Mouse (Mus musculus) kidney, postnatal 0 days (tissue): ENCODE results near the gene Gpr37l1. TPM values are rescaled to one million over a fixed set of nuclear protein-coding genes. Genes with fewer than 3 reads are reported as not detected.
A peak's percentile ranks its signal among the peaks of the same experiment; 100 is the strongest.

ENCODE experiments used
- ATAC-seq: fragments of 200-750 bp; cut with Nextera tagmentation; replicated peaks from 2 replicates; pipeline ENCODE4 v1.8.0; 2017; ENCODE audit warnings: low read depth, moderate number of reproducible peaks, moderate TSS enrichment, moderate library complexity; ENCODE audit not compliant: low FRiP score
- DNase-seq: peaks from one replicate; pipeline ENCODE4 v3.0.0-alpha.2; 2016; ENCODE audit warnings: low spot score
- H3K27ac ChIP-seq: fragments of 300-500 bp; sonication (generic); 2 replicates; pipeline ENCODE4 v1.5.1; 2014; ENCODE audit warnings: mild to moderate bottlenecking
- H3K27me3 ChIP-seq: fragments of 300-500 bp; sonication (generic); 2 replicates; pipeline ENCODE4 v1.6.1; 2014; ENCODE audit warnings: low read length, mixed read lengths; ENCODE audit not compliant: insufficient read depth
- H3K36me3 ChIP-seq: fragments of 300-500 bp; sonication (generic); 2 replicates; pipeline ENCODE4 v1.6.1; 2014; ENCODE audit warnings: low read length, mixed read lengths; ENCODE audit not compliant: insufficient read depth
- H3K4me1 ChIP-seq: fragments of 300-500 bp; sonication (generic); replicated peaks from 2 replicates; pipeline ENCODE4 v1.6.1; 2014; ENCODE audit warnings: antibody characterized with exemption, low read length, mixed read lengths; ENCODE audit not compliant: insufficient read depth
- H3K4me2 ChIP-seq: fragments of 300-500 bp; sonication (generic); 2 replicates; pipeline ENCODE4 v1.6.1; 2014; ENCODE audit warnings: mild to moderate bottlenecking, low read length, moderate library complexity, mixed read lengths
- H3K4me3 ChIP-seq: fragments of 300-500 bp; sonication (generic); replicated peaks from 2 replicates; pipeline ENCODE4 v1.5.1; 2014; ENCODE audit warnings: low read depth, low read length
- H3K9ac ChIP-seq: fragments of 300-500 bp; sonication (generic); 2 replicates; pipeline ENCODE4 v1.6.1; 2014; ENCODE audit warnings: low read depth, low read length
- H3K9me3 ChIP-seq: fragments of 300-500 bp; sonication (generic); replicated peaks from 2 replicates; pipeline ENCODE4 v1.6.1; 2016; ENCODE audit warnings: low read length, inconsistent platforms, mixed read lengths
- CTCF ChIP-seq: IDR thresholded peaks from 2 replicates; pipeline ENCODE4 v1.5.1; 2016; ENCODE audit warnings: antibody characterized with exemption, low read depth, mild to moderate bottlenecking, moderate library complexity
- WGBS: fragments of 180-500 bp; shearing (Covaris S2); extraction: QIAGEN DNeasy Blood & Tissue Kit; methylation state at CpG from one replicate; pipeline ENCODE4 v1.1.7; 2014; 5-methylcytosine and 5-hydroxymethylcytosine counted together
- polyA plus RNA-seq: library from polyadenylated mRNA; unstranded; fragments of >200 nt; fragmentation: Nextera tagmentation; extraction: Ambion mirVana; gene quantifications from 2 replicates; pipeline ENCODE4 v1.2.1, GENCODE M21; 2015

Gpr37l1 gene
- polyA plus RNA-seq, 1 experiment from 2014 or later = not detected

- Histone ChIP-seq H3K9me3 (no peaks in the 10 kb centered on the region), H3K9ac (no peak overlapping the region), H3K4me2 (no peak overlapping the region), H3K4me3 (no peak overlapping the region), H3K27ac (no peak overlapping the region), H3K27me3 (no peaks in the 10 kb centered on the region), H3K4me1 (0 out of 2 replicates have a peak, but pooled peaks cover 16% of the 10 kb centered on the region), H3K36me3 (no peaks in the 10 kb centered on the region)
- WGBS = 72% methylated on average over 4 of the region's 4 CpGs
- no peak for TF ChIP-seq CTCF
- no peak; the same call in 1 of the 2 replicates for ATAC-seq
- no peak for DNase-seq
Observed at GRCm38 (mm10) chr1:135183448-135183847, 16.0 kb upstream of the Gpr37l1 start.

DNA sequence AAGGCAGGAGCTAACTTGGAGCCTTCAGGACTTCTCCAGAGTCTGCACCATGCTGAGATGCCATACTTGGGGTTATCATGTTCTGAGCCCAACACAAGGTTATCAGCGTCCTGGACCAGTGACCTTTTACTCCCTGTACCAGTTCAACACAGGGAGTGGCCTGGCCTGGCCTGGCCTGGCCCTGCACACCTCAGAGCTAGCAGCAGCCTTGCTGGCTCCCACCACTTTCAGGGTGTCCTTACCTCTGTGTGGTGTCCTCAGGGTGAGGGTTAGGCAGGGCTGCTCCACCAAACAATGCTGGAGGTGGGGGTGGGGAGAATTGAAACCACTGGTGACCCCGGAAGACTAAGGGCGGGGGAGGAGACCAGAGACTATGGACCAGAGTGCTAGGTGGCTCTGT, 15.5 kb upstream of the Gpr37l1 start:
- no peak overlapping the region for H3K4me3 ChIP-seq
- H3K9me3 ChIP-seq = no peaks in the 10 kb centered on the region
- ATAC-seq (no peak), DNase-seq (no peak)
- H3K9ac ChIP-seq = no peak overlapping the region
- H3K4me2 ChIP-seq = no peak overlapping the region
- WGBS = 55% methylated on average over 3 of the region's 3 CpGs
- H3K36me3 ChIP-seq = no peaks in the 10 kb centered on the region
- TF ChIP-seq CTCF = no peak
- H3K27ac ChIP-seq = no peak overlapping the region
- H3K27me3 ChIP-seq = no peaks in the 10 kb centered on the region
- 0 out of 2 replicates have a peak, but pooled peaks cover 16% of the 10 kb centered on the region for H3K4me1 ChIP-seq

GRCm38 (mm10) chr1:135181880-135182623, 14.6 kb upstream of the Gpr37l1 start:
- DNase-seq = no peak
- H3K27ac ChIP-seq = no peak overlapping the region
- H3K4me3 ChIP-seq = no peak overlapping the region
- TF ChIP-seq CTCF = no peak
- H3K9ac ChIP-seq = no peak overlapping the region
- ATAC-seq = no peak
- H3K27me3 ChIP-seq = no peaks in the 10 kb centered on the region
- 74% methylated on average over 8 of the region's 8 CpGs for WGBS
- H3K9me3 ChIP-seq = no peaks in the 10 kb centered on the region
- H3K4me1 ChIP-seq = 0 out of 2 replicates have a peak, but pooled peaks cover 16% of the 10 kb centered on the region
- no peak overlapping the region for H3K4me2 ChIP-seq
- no peaks in the 10 kb centered on the region for H3K36me3 ChIP-seq

- DNase-seq = no peak
- WGBS = 54% methylated on average over 4 of the region's 4 CpGs
- Histone ChIP-seq H3K27ac (no peak overlapping the region), H3K4me1 (0 out of 2 replicates have a peak, but pooled peaks cover 16% of the 10 kb centered on the region), H3K4me3 (no peak overlapping the region), H3K9me3 (no peaks in the 10 kb centered on the region), H3K27me3 (no peaks in the 10 kb centered on the region), H3K36me3 (no peaks in the 10 kb centered on the region), H3K4me2 (no peak overlapping the region), H3K9ac (no peak overlapping the region)
- TF ChIP-seq CTCF = no peak
- ATAC-seq = no peak
Observed at GRCm38 (mm10) chr1:135181275-135181674, 13.8 kb upstream of the Gpr37l1 start.

DNA sequence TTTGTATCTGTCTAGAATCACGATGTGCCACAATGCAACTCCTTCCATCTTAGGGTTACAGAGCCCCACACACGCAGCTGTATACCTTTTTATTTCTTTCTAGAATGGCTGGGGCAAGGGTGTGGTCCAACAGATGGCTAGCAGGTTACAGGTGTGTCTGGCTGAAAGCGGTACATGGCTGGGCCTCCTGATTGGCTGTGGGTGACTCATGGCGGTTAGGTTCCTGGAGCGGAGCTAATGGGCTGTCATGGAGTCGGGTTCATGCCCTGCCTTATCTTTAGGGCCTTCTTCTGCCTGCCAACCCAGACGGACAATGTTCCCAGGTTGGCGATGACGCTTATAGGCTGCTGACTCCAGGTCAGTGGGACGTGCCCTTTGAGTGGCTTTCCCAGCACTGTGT, 13.3 kb upstream of the Gpr37l1 start:
- Histone ChIP-seq H3K36me3 (no peaks in the 10 kb centered on the region), H3K4me3 (no peak overlapping the region), H3K27ac (no peak overlapping the region), H3K9me3 (no peaks in the 10 kb centered on the region), H3K9ac (no peak overlapping the region), H3K27me3 (no peaks in the 10 kb centered on the region), H3K4me2 (no peak overlapping the region), H3K4me1 (0 out of 2 replicates have a peak, but pooled peaks cover 16% of the 10 kb centered on the region)
- 64% methylated on average over 10 of the region's 10 CpGs for WGBS
- TF ChIP-seq CTCF = no peak
- ATAC-seq = no peak; the same call in 1 of the 2 replicates
- DNase-seq = no peak

- ATAC-seq (no peak), DNase-seq (no peak)
- 84% methylated on average over 7 of the region's 7 CpGs for WGBS
- Histone ChIP-seq H3K4me2 (no peak overlapping the region), H3K4me1 (0 out of 2 replicates have a peak, but pooled peaks cover 12% of the 10 kb centered on the region), H3K9ac (no peak overlapping the region), H3K4me3 (no peak overlapping the region), H3K9me3 (no peaks in the 10 kb centered on the region), H3K27me3 (no peaks in the 10 kb centered on the region), H3K27ac (no peak overlapping the region), H3K36me3 (no peaks in the 10 kb centered on the region)
- TF ChIP-seq CTCF = no peak
Observed at GRCm38 (mm10) chr1:135178863-135179262, 11.4 kb upstream of the Gpr37l1 start.

GRCm38 (mm10) chr1:135177724-135178123, 10.2 kb upstream of the Gpr37l1 start:
- H3K9me3 ChIP-seq = no peaks in the 10 kb centered on the region
- H3K27ac ChIP-seq = no peak overlapping the region; the same call in 1 of the 2 replicates
- 0 out of 2 replicates have a peak, but pooled peaks cover 5% of the 10 kb centered on the region for H3K4me1 ChIP-seq
- ATAC-seq (peak; percentile 73), DNase-seq (no peak)
- no peaks in the 10 kb centered on the region for H3K27me3 ChIP-seq
- no peak overlapping the region for H3K9ac ChIP-seq
- no peak for TF ChIP-seq CTCF
- H3K4me3 ChIP-seq = no peak overlapping the region
- no peak overlapping the region for H3K4me2 ChIP-seq
- H3K36me3 ChIP-seq = no peaks in the 10 kb centered on the region
- WGBS = 79% methylated on average over 3 of the region's 3 CpGs
